Mouse (Mus musculus): ENCODE data around the gene Metrnl.

GRCm38 (mm10) chr11:121679581-121679980 is 21.8 kb upstream of the Metrnl start:
- TF ChIP-seq EP300 (IDR thresholded peaks at IDR 0.05; ENCODE audit: insufficient read depth, low read depth, low read length), result no peak
- no peak for TF ChIP-seq CTCF (IDR thresholded peaks at IDR 0.05)
- TF ChIP-seq POLR2A (IDR thresholded peaks at IDR 0.05; ENCODE audit: insufficient read depth, low read depth, low read length), result no peak
